Mouse (Mus musculus) limb, embryonic 11.5 days (tissue): ENCODE measurements around the gene Mis12. TPM values are rescaled to one million over a fixed set of nuclear protein-coding genes. Genes with fewer than 3 reads are reported as not detected.

Experiments
- ATAC-seq: fragments of 200-750 bp; cut with Nextera tagmentation; 2 replicates; pipeline ENCODE4 v1.8.0; 2017; ENCODE audit warnings: low read depth; ENCODE audit not compliant: insufficient number of reproducible peaks, low FRiP score, low TSS enrichment
- DNase-seq: peaks from one replicate; pipeline ENCODE4 v3.0.0-alpha.2; 2015; ENCODE audit warnings: low spot score
- H3K27ac ChIP-seq: fragments of 300-500 bp; sonication (generic); replicated peaks from 2 replicates; pipeline ENCODE4 v1.5.1; 2014; ENCODE audit warnings: low read depth, mild to moderate bottlenecking, low read length
- H3K27me3 ChIP-seq: fragments of 300-500 bp; sonication (generic); 2 replicates; pipeline ENCODE4 v1.6.1; 2014; ENCODE audit warnings: mild to moderate bottlenecking, low read length, mixed read lengths; ENCODE audit not compliant: control insufficient read depth, insufficient read depth
- H3K36me3 ChIP-seq: fragments of 300-500 bp; sonication (generic); 2 replicates; pipeline ENCODE4 v1.6.1; 2014; ENCODE audit warnings: mild to moderate bottlenecking, low read length, moderate library complexity, mixed read lengths; ENCODE audit not compliant: control insufficient read depth, insufficient read depth
- H3K4me1 ChIP-seq: fragments of 300-500 bp; sonication (generic); 2 replicates; pipeline ENCODE4 v1.6.1; 2014; ENCODE audit warnings: low read length, mixed read lengths; ENCODE audit not compliant: control insufficient read depth, insufficient read depth
- H3K4me2 ChIP-seq: fragments of 300-500 bp; sonication (generic); 2 replicates; pipeline ENCODE4 v1.6.1; 2014; ENCODE audit warnings: low read depth, mild to moderate bottlenecking, moderate library complexity; ENCODE audit not compliant: severe bottlenecking
- H3K4me3 ChIP-seq: fragments of 300-500 bp; sonication (generic); 2 replicates; pipeline ENCODE4 v1.5.1; 2014; ENCODE audit warnings: low read depth, low read length
- H3K9ac ChIP-seq: fragments of 300-500 bp; sonication (generic); 2 replicates; pipeline ENCODE4 v1.6.1; 2014; ENCODE audit warnings: mild to moderate bottlenecking, low read length
- H3K9me3 ChIP-seq: fragments of 300-500 bp; sonication (generic); 2 replicates; pipeline ENCODE4 v1.6.1; 2016; ENCODE audit warnings: low read length; ENCODE audit not compliant: control insufficient read depth
- WGBS: fragments of 180-500 bp; shearing (Covaris S2); extraction: QIAGEN DNeasy Blood & Tissue Kit; methylation state at CpG from one replicate; pipeline ENCODE4 v1.1.7; 2014; 5-methylcytosine and 5-hydroxymethylcytosine counted together
- polyA plus RNA-seq: library from polyadenylated mRNA; unstranded; fragments of >200 nt; fragmentation: Nextera tagmentation; extraction: Ambion mirVana; gene quantifications from 2 replicates; pipeline ENCODE4 v1.2.1, GENCODE M21; 2014

Gene Mis12
- polyA plus RNA-seq, 1 experiment from 2014 or later = 48.2 TPM

GRCm38 (mm10) chr11:70980232-70980631, 39.2 kb upstream of the Mis12 start:
- DNase-seq (no peak), ATAC-seq (no peak)
- Histone ChIP-seq H3K4me2 (no peak overlapping the region), H3K36me3 (peaks cover 34% of the 10 kb centered on the region), H3K27me3 (no peaks in the 10 kb centered on the region), H3K27ac (no peak overlapping the region), H3K9me3 (no peaks in the 10 kb centered on the region), H3K9ac (no peak overlapping the region), H3K4me3 (no peak overlapping the region), H3K4me1 (0 out of 2 replicates have a peak, but pooled peaks cover 3% of the 10 kb centered on the region)
- WGBS = 93% methylated on average over 6 of the region's 6 CpGs

- H3K27ac ChIP-seq = no peak overlapping the region
- no peak overlapping the region; the same call in 1 of the 2 replicates for H3K4me2 ChIP-seq
- H3K9ac ChIP-seq = no peak overlapping the region
- H3K4me3 ChIP-seq = no peak overlapping the region
- H3K36me3 ChIP-seq = peaks cover 34% of the 10 kb centered on the region
- 93% methylated on average over 14 of the region's 14 CpGs for WGBS
- no peaks in the 10 kb centered on the region for H3K27me3 ChIP-seq
- ATAC-seq (no peak), DNase-seq (no peak)
- no peaks in the 10 kb centered on the region for H3K9me3 ChIP-seq
- 0 out of 2 replicates have a peak, but pooled peaks cover 3% of the 10 kb centered on the region for H3K4me1 ChIP-seq
These were observed 38.5 kb upstream of the Mis12 start for GRCm38 (mm10) chr11:70980751-70981510.

DNA sequence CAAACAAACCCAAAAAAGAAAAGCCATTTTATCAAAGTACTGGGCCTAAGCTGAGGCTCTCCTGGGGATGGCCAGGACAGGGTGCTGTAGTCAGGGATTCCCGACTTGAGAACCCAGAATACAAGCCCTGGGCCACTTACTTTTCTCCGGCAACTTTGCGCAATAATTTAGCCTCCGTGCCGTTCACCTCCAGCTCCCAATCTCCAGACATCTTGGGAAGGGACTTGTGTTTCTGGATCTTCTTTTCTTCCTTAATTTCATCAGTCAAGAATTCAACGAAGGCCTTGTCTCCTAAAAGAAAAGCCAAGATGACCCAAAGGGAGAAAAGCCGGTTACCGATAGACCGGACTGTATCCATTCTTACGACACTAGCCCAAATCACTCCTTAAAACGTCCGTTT, 37.4 kb upstream of the Mis12 start:
- 6% methylated on average over 12 of the region's 12 CpGs for WGBS

DNA sequence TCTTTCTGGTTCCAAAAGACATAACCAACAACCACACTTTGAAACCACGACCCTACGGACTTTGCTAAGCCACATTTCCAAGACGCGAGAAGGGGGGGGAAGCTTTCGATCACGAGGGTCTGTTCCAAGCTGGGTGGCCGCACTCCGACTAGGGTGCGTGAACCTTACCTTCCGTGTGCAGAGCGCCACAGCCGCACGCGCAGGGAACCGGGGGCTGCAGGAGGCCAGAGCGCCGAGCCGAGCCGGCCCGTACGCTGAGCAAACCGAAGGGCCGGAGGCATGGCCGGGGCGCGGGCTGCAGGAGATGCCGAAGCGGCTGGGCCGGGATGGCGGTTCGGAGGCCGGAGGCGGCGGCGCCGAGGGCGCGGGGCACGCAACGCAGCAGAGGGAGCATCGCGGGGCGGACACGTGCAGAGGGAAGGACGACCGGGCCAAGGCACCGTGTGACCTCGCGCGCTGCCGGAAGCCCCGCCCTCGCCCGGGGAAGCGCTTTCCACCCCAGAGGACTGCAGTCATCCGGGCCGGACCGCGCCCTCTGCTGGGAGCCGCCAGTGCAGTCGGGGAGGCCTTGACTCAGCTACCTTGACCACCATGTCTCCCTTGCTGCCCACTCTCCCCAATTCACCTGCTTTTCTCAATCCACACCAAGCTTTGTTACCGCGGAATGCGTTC, 36.7 kb upstream of the Mis12 start, which contains the start of gene C1qbp:
TSS of gene C1qbp (minus strand) at position 470 of the 672 bp plus-strand sequence.
- Histone ChIP-seq H3K9me3 (no peaks in the 10 kb centered on the region), H3K4me2 (peak within 1 kb of the TSS; percentile 72), H3K36me3 (peaks cover 27% of the 10 kb centered on the region; the same call in 1 of the 2 replicates), H3K9ac (peak within 1 kb of the TSS; percentile 78), H3K4me1 (0 out of 2 replicates have a peak, but pooled peaks cover 3% of the 10 kb centered on the region), H3K4me3 (peak within 1 kb of the TSS; percentile 83), H3K27me3 (no peaks in the 10 kb centered on the region), H3K27ac (0 out of 2 replicates have a peak within 1 kb of the TSS, but pooled peaks have one; percentile 37)
- ATAC-seq (peak; percentile 94), DNase-seq (peak; percentile 97)
- WGBS = under 1% methylated on average over 49 of the region's 64 CpGs

More for the DNA sequence above, 37.4 kb upstream of the Mis12 start:
- Histone ChIP-seq H3K27me3 (no peaks in the 10 kb centered on the region), H3K4me2 (peak overlapping the region; percentile 72), H3K9ac (peak overlapping the region; percentile 78), H3K4me1 (0 out of 2 replicates have a peak, but pooled peaks cover 3% of the 10 kb centered on the region), H3K36me3 (peaks cover 28% of the 10 kb centered on the region), H3K4me3 (peak overlapping the region; percentile 83), H3K9me3 (no peaks in the 10 kb centered on the region), H3K27ac (no peak overlapping the region)
- ATAC-seq (no peak), DNase-seq (no peak)

DNA sequence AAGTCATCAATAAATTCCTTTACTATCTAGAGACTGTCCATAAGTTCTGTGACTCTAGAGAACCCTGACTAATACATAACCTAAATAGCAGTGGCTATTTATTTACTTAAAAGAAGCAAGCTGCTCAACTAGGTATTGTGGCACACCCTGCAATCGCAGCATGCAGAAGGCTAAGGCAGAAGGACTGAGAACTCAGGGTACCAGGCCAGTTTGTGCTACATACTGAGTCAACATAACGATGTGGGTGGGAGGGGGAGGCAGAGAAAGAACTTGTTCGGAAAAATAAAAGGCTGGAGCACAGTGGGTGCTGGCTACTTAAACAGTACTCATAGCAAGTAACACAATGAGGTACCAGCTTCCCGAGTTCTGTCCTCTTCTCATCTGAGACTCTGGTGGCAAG, 18.2 kb upstream of the Mis12 start:
- H3K27me3 ChIP-seq = no peaks in the 10 kb centered on the region
- ATAC-seq = no peak
- 85% methylated on average over 4 of the region's 4 CpGs for WGBS

DNA sequence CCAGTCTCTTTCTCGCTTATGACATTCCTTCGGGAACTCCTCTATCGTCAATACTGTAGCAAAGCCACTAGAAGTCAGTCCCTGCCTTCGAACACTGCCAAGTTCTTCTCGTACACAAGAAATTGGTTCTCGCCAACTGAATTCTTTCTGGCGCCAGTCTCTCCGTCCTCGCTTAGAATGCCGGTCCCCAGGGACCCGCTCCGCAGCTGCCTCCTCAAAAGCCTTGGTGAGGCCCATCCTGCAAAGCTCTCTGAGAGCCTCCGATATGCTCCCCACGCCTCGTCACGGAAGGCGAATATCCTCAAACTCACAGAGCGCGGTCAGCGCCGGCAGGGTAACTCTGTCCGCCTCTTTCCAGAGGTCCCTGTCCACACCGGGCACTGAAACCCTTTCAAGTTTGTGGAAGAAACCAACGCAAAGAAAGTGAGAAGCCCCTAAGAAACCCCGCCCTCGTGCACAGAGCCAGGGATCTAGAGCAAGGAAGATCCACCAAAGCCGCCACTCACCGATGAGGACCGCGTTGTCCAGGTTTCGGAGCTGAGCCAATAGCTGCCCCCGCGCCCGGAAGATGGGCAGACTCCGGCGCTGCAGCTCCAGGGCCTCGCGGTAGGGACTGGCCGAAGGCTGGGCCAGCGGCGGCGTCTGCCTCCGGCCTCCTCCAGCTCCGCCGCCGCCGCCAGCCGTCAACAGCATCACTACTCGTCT, 15.6 kb upstream of the Mis12 start:
- H3K4me3 ChIP-seq = peak overlapping the region; percentile 92
- DNase-seq (no peak), ATAC-seq (peak; percentile 82)
- H3K9ac ChIP-seq = peak overlapping the region; percentile 69
- WGBS = under 1% methylated on average over 49 of the region's 49 CpGs
- H3K4me2 ChIP-seq = peak overlapping the region; percentile 90
- no peaks in the 10 kb centered on the region for H3K27me3 ChIP-seq
- peaks cover 5% of the 10 kb centered on the region for H3K36me3 ChIP-seq
- 0 out of 2 replicates have a peak overlapping the region, but pooled peaks have one; percentile 56 for H3K27ac ChIP-seq
- H3K9me3 ChIP-seq = no peaks in the 10 kb centered on the region
- peaks cover 5% of the 10 kb centered on the region for H3K4me1 ChIP-seq

More for the DNA sequence above, 18.2 kb upstream of the Mis12 start:
- H3K9me3 ChIP-seq = no peaks in the 10 kb centered on the region
- H3K27ac ChIP-seq = no peak overlapping the region
- no peak overlapping the region for H3K9ac ChIP-seq
- DNase-seq = no peak
- H3K4me2 ChIP-seq = no peak overlapping the region
- peaks cover 7% of the 10 kb centered on the region for H3K36me3 ChIP-seq
- no peak overlapping the region for H3K4me3 ChIP-seq
- H3K4me1 ChIP-seq = peaks cover 5% of the 10 kb centered on the region

- peak within 1 kb of the TSS; percentile 90 for H3K4me2 ChIP-seq
- peak within 1 kb of the TSS; percentile 69 for H3K9ac ChIP-seq
- peak within 1 kb of the TSS; percentile 92 for H3K4me3 ChIP-seq
- H3K27ac ChIP-seq = 0 out of 2 replicates have a peak within 1 kb of the TSS, but pooled peaks have one; percentile 56
- peaks cover 5% of the 10 kb centered on the region for H3K36me3 ChIP-seq
- under 1% methylated on average over 35 of the region's 35 CpGs for WGBS
- peaks cover 5% of the 10 kb centered on the region for H3K4me1 ChIP-seq
- no peaks in the 10 kb centered on the region for H3K27me3 ChIP-seq
- peak; percentile 99 for DNase-seq
- peak; percentile 97 for ATAC-seq
- no peaks in the 10 kb centered on the region for H3K9me3 ChIP-seq
These were observed 15.1 kb upstream of the Mis12 start, which contains the start of gene Dhx33 for GRCm38 (mm10) chr11:71004316-71004773. Dhx33 (minus strand) TSS chr11:71004437.

- H3K4me2 ChIP-seq = peak overlapping the region; percentile 35; the same call in 1 of the 2 replicates
- 60% methylated on average over 5 of the region's 5 CpGs for WGBS
- no peak for DNase-seq
- no peak overlapping the region for H3K9ac ChIP-seq
- no peak overlapping the region for H3K27ac ChIP-seq
- H3K9me3 ChIP-seq = no peaks in the 10 kb centered on the region
- peaks cover 2% of the 10 kb centered on the region; the same call in 1 of the 2 replicates for H3K36me3 ChIP-seq
- no peak for ATAC-seq
- H3K4me1 ChIP-seq = peaks cover 5% of the 10 kb centered on the region
- H3K4me3 ChIP-seq = peak overlapping the region; percentile 92; the same call in 1 of the 2 replicates
- H3K27me3 ChIP-seq = no peaks in the 10 kb centered on the region
These were observed 14.4 kb upstream of the Mis12 start for GRCm38 (mm10) chr11:71005046-71005445.
